Mouse (Mus musculus): ENCODE data around the gene Wars. TPM values are rescaled to one million over a fixed set of nuclear protein-coding genes. Genes with fewer than 3 reads are reported as not detected.

Gene Wars
- polyA plus RNA-seq, 1 experiment from 2014 or later, result 63.0 TPM

DNA sequence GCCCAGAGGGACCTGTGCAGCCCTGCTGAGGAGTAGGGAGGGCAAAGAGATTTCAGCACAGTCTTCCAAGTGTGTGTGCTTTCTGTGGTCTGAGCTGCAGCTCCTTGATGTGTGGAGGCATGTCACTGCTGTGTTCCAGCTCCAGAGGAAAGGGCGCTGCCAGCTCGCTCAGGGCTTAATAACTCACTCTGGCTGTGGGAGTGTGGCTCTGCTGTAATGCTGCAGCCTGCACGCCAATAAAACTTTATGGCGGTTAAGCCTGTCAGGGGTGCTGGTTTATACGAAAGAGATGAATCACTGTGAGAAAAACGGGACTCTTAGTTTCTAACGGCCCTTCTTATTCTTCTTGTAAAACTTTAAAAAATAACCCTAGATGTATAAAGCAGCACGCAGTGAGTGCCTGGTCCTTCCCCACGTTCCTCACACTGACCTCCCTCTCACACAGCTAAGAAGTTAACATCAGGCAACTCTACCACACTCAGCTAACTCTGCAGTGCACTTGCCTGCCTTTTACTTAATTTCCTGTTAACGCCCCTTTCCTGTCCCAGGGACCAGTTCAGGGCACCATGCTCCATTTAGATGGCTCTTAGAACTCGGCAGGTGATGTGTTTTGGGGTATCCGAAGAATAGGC lies 20.9 kb upstream of the Wars start:
- H3K27ac ChIP-seq (ENCODE audit: low read length), result no peak overlapping the region
- no peak overlapping the region for H3K9ac ChIP-seq (ENCODE audit: low read length)
- 0 out of 2 replicates have a peak, but pooled peaks have one; percentile 5 for ATAC-seq (replicated peaks; ENCODE audit: extremely low read depth, insufficient read depth, low FRiP score)
- H3K4me1 ChIP-seq (ENCODE audit: control insufficient read depth, insufficient read depth, low read length), result 0 out of 2 replicates have a peak, but pooled peaks cover 3% of the 10 kb centered on the region
- H3K9me3 ChIP-seq (replicated peaks; ENCODE audit: control insufficient read depth, low read length), result no peaks in the 10 kb centered on the region
- H3K36me3 ChIP-seq (ENCODE audit: control insufficient read depth, insufficient read depth), result no peaks in the 10 kb centered on the region
- H3K4me3 ChIP-seq (ENCODE audit: low read length), result no peak overlapping the region
- no peaks in the 10 kb centered on the region for H3K27me3 ChIP-seq (ENCODE audit: control insufficient read depth, insufficient read depth, low read length)
- WGBS, result 73% methylated on average over 12 of the region's 12 CpGs
- H3K4me2 ChIP-seq (ENCODE audit: low read depth, low read length), result no peak overlapping the region

- Histone ChIP-seq H3K4me2 (ENCODE audit: low read depth, low read length) (no peak overlapping the region), H3K4me3 (ENCODE audit: low read length) (no peak overlapping the region), H3K36me3 (ENCODE audit: control insufficient read depth, insufficient read depth) (no peaks in the 10 kb centered on the region), H3K4me1 (ENCODE audit: control insufficient read depth, insufficient read depth, low read length) (0 out of 2 replicates have a peak, but pooled peaks cover 3% of the 10 kb centered on the region), H3K27ac (ENCODE audit: low read length) (no peak overlapping the region), H3K9me3 (replicated peaks; ENCODE audit: control insufficient read depth, low read length) (no peaks in the 10 kb centered on the region), H3K27me3 (ENCODE audit: control insufficient read depth, insufficient read depth, low read length) (no peaks in the 10 kb centered on the region), H3K9ac (ENCODE audit: low read length) (no peak overlapping the region)
- 67% methylated on average over 3 of the region's 3 CpGs for WGBS
- ATAC-seq (replicated peaks; ENCODE audit: extremely low read depth, insufficient read depth, low FRiP score), result no peak
Measured at GRCm38 (mm10) chr12:108914198-108914597, 20.2 kb upstream of the Wars start.

GRCm38 (mm10) chr12:108912442-108912841 lies 18.5 kb upstream of the Wars start:
- H3K27ac ChIP-seq (ENCODE audit: low read length), result no peak overlapping the region
- H3K4me2 ChIP-seq (ENCODE audit: low read depth, low read length), result no peak overlapping the region
- H3K27me3 ChIP-seq (ENCODE audit: control insufficient read depth, insufficient read depth, low read length), result no peaks in the 10 kb centered on the region
- WGBS, result 83% methylated on average over 2 of the region's 2 CpGs
- H3K9ac ChIP-seq (ENCODE audit: low read length), result no peak overlapping the region
- H3K4me1 ChIP-seq (ENCODE audit: control insufficient read depth, insufficient read depth, low read length), result peaks cover 6% of the 10 kb centered on the region; the same call in 1 of the 2 replicates
- no peak for ATAC-seq (replicated peaks; ENCODE audit: extremely low read depth, insufficient read depth, low FRiP score)
- H3K4me3 ChIP-seq (ENCODE audit: low read length), result no peak overlapping the region
- no peaks in the 10 kb centered on the region for H3K9me3 ChIP-seq (replicated peaks; ENCODE audit: control insufficient read depth, low read length)
- no peaks in the 10 kb centered on the region for H3K36me3 ChIP-seq (ENCODE audit: control insufficient read depth, insufficient read depth)

DNA sequence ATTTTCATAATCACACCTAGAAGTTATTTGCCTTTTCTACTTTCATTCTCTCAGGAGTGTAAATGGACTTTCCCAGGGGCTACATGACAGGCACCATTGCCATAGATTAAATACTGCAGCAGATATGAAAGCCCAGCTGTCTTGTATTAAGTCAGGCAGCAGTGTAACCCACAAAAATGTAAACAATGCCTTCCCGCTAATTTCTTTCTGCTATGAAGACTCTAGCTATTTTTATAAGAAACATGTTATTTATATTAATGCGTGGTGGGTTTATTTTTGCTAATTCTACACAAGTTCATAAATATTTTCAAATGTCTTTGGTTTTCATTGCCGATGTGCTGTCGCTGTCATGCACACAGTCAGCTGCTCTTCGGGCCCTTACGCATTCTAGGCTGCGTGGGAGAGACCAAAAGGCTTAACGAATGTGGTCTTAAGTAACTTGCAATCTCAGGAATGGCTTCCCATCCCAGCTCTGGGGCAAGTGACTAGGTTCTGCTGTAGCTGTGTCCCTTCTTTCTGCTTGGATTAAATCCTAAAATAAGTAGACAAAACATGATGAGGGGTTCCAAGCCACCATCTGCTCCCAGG lies 16.0 kb upstream of the Wars start:
- 83% methylated on average over 8 of the region's 8 CpGs for WGBS

DNA sequence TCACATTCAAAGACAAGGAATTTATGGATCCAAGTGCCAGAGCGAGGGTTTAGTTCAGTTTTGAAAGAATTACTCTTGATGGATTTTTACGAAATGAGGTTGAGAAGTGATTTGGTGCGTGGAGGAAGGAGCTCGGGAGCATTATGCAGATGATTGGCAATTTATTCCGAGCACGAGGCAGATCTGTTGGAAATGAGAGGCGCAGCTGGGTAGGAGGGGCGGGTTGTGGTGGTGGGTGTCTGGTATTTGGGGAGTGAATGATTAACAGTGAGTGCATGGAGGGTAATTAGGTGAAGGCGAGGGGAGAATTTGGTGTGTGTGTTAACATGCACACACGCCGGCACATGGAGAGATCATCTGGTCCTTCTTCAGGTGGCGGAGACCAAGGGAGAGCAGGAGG lies 12.4 kb upstream of the Wars start:
- Histone ChIP-seq H3K36me3 (ENCODE audit: control insufficient read depth, insufficient read depth) (no peaks in the 10 kb centered on the region), H3K9me3 (replicated peaks; ENCODE audit: control insufficient read depth, low read length) (no peaks in the 10 kb centered on the region), H3K4me1 (ENCODE audit: control insufficient read depth, insufficient read depth, low read length) (peaks cover 3% of the 10 kb centered on the region; the same call in 1 of the 2 replicates), H3K27me3 (ENCODE audit: control insufficient read depth, insufficient read depth, low read length) (no peaks in the 10 kb centered on the region), H3K27ac (ENCODE audit: low read length) (no peak overlapping the region), H3K4me3 (ENCODE audit: low read length) (no peak overlapping the region), H3K4me2 (ENCODE audit: low read depth, low read length) (no peak overlapping the region), H3K9ac (ENCODE audit: low read length) (no peak overlapping the region)
- ATAC-seq (replicated peaks; ENCODE audit: extremely low read depth, insufficient read depth, low FRiP score), result no peak
- 86% methylated on average over 12 of the region's 12 CpGs for WGBS

More for the DNA sequence above, 16.0 kb upstream of the Wars start:
- Histone ChIP-seq H3K27ac (ENCODE audit: low read length) (no peak overlapping the region), H3K9me3 (replicated peaks; ENCODE audit: control insufficient read depth, low read length) (no peaks in the 10 kb centered on the region), H3K4me1 (ENCODE audit: control insufficient read depth, insufficient read depth, low read length) (peaks cover 6% of the 10 kb centered on the region; the same call in 1 of the 2 replicates), H3K4me3 (ENCODE audit: low read length) (no peak overlapping the region), H3K9ac (ENCODE audit: low read length) (no peak overlapping the region), H3K27me3 (ENCODE audit: control insufficient read depth, insufficient read depth, low read length) (no peaks in the 10 kb centered on the region), H3K4me2 (ENCODE audit: low read depth, low read length) (no peak overlapping the region), H3K36me3 (ENCODE audit: control insufficient read depth, insufficient read depth) (no peaks in the 10 kb centered on the region)
- ATAC-seq (replicated peaks; ENCODE audit: extremely low read depth, insufficient read depth, low FRiP score), result no peak

DNA sequence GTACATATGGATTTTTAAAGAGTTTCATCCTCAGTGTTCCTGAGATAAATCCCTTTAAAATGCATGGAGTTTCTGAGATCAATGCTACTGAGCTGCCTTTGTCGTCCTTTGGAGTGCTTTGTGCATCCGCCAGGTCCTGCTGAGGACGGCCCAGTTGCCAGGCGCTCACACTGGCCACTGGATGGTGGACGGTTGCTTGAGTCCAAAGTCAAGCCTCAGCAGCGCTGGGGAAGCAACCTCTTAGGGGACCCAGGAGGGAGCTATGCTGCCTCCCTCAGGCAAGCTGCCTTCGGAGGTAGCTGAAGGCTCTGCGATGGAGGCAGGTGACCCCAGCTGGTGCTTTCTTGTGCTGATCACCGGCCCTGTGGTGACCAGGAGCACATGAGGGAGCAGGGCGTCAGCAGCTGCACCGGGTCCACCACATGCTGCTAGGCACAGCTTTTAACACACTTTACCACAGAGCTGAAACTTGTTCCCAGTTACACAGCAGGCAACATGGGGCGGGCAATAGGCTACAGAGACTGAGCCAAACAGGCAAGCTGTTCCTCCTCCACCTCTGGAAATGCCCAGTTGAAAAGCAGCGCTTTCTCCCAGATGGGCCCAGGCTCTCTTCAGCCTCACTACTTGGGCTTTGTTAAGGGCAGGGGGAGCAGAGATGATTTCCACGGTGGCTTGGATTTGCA lies 11.8 kb upstream of the Wars start:
- H3K9ac ChIP-seq (ENCODE audit: low read length), result no peak overlapping the region
- no peak for ATAC-seq (replicated peaks; ENCODE audit: extremely low read depth, insufficient read depth, low FRiP score)
- 61% methylated on average over 14 of the region's 14 CpGs for WGBS
- no peak overlapping the region for H3K4me2 ChIP-seq (ENCODE audit: low read depth, low read length)
- no peak overlapping the region for H3K4me3 ChIP-seq (ENCODE audit: low read length)
- no peaks in the 10 kb centered on the region for H3K27me3 ChIP-seq (ENCODE audit: control insufficient read depth, insufficient read depth, low read length)
- H3K36me3 ChIP-seq (ENCODE audit: control insufficient read depth, insufficient read depth), result no peaks in the 10 kb centered on the region
- H3K4me1 ChIP-seq (ENCODE audit: control insufficient read depth, insufficient read depth, low read length), result peaks cover 3% of the 10 kb centered on the region; the same call in 1 of the 2 replicates
- no peak overlapping the region for H3K27ac ChIP-seq (ENCODE audit: low read length)
- no peaks in the 10 kb centered on the region for H3K9me3 ChIP-seq (replicated peaks; ENCODE audit: control insufficient read depth, low read length)

- Histone ChIP-seq H3K27me3 (ENCODE audit: control insufficient read depth, insufficient read depth, low read length) (no peaks in the 10 kb centered on the region), H3K4me1 (ENCODE audit: control insufficient read depth, insufficient read depth, low read length) (peaks cover 3% of the 10 kb centered on the region; the same call in 1 of the 2 replicates), H3K4me3 (ENCODE audit: low read length) (no peak overlapping the region), H3K27ac (ENCODE audit: low read length) (no peak overlapping the region), H3K9ac (ENCODE audit: low read length) (no peak overlapping the region), H3K4me2 (ENCODE audit: low read depth, low read length) (no peak overlapping the region), H3K36me3 (ENCODE audit: control insufficient read depth, insufficient read depth) (no peaks in the 10 kb centered on the region), H3K9me3 (replicated peaks; ENCODE audit: control insufficient read depth, low read length) (no peaks in the 10 kb centered on the region)
- 56% methylated on average over 8 of the region's 8 CpGs for WGBS
- no peak for ATAC-seq (replicated peaks; ENCODE audit: extremely low read depth, insufficient read depth, low FRiP score)
Measured at GRCm38 (mm10) chr12:108904276-108904653, 10.3 kb upstream of the Wars start.

GRCm38 (mm10) chr12:108903600-108904275 lies 9.8 kb upstream of the Wars start:
- Histone ChIP-seq H3K9me3 (replicated peaks; ENCODE audit: control insufficient read depth, low read length) (no peaks in the 10 kb centered on the region), H3K4me3 (ENCODE audit: low read length) (no peak overlapping the region), H3K27ac (ENCODE audit: low read length) (no peak overlapping the region), H3K4me1 (ENCODE audit: control insufficient read depth, insufficient read depth, low read length) (no peaks in the 10 kb centered on the region; the same call in 1 of the 2 replicates), H3K27me3 (ENCODE audit: control insufficient read depth, insufficient read depth, low read length) (no peaks in the 10 kb centered on the region), H3K4me2 (ENCODE audit: low read depth, low read length) (no peak overlapping the region), H3K36me3 (ENCODE audit: control insufficient read depth, insufficient read depth) (no peaks in the 10 kb centered on the region; the same call in 1 of the 2 replicates), H3K9ac (ENCODE audit: low read length) (no peak overlapping the region)
- WGBS, result 76% methylated on average over 8 of the region's 8 CpGs
- no peak for ATAC-seq (replicated peaks; ENCODE audit: extremely low read depth, insufficient read depth, low FRiP score)

Measured in heart, embryonic 16.5 days (tissue).